Mouse (Mus musculus) adrenal gland, adult 18-20 months (tissue): ENCODE data around the gene Utp4. TPM values are rescaled to one million over a fixed set of nuclear protein-coding genes. Genes with fewer than 3 reads are reported as not detected.

Experiments used
- DNase-seq, 2 experiments: peaks; one replicate each; pipeline ENCODE4 v3.0.0; 2021 to 2022; ENCODE audit warnings: low spot score in 2 of 2
- total RNA-seq, 2 experiments: library from RNA; stranded (reverse); gene quantifications; 1 replicate in 1 of 2; 2 replicates in 1 of 2; pipeline ENCODE4 v1.2.3; 2021

Utp4 gene
- total RNA-seq, 2 experiments from 2014 or later = 48.9 to 50.9 TPM

GRCm38 (mm10) chr8:106936478-106937051 lies 43.1 kb downstream of the Utp4 start:
- peak; percentile 46 to 51 for DNase-seq

DNA sequence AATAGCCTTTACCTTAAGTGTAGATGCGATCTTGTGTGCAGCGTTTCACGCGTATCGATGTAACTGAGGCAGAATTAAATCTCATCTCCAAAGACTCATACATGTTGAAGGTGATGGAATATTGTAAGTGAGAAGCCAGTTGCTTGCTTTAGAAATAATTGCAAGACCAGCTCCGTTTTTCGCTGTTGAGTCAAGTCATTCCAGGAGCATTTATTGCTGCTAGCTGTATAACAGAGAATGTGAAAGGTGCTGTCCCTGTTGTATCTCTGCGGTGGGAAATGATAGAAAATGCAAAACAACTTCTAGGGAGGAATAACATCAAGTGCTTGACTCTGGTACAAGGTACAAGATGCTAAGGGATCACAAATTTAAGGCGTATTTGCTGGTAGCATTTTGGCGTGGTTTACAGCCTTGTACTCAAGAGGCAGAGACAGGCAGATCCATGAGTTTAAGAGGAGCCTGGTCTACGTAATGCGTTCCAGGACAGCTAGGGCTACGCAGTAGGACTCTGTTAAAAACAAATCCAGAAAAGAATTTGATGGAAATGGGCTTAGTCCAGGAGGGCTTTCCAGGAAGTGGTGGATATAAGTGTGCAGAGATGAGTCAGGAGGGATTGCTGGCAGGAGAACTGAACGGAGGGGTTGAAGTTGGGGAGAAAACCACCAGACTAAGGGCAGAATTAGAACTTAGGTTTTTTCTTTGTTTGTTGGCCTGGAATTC lies 43.8 kb downstream of the Utp4 start:
- DNase-seq = no peak

GRCm38 (mm10) chr8:106941806-106942205 lies 48.4 kb downstream of the Utp4 start:
- no peak for DNase-seq

GRCm38 (mm10) chr8:106943874-106944418 lies 50.5 kb downstream of the Utp4 start:
- DNase-seq = no peak

DNA sequence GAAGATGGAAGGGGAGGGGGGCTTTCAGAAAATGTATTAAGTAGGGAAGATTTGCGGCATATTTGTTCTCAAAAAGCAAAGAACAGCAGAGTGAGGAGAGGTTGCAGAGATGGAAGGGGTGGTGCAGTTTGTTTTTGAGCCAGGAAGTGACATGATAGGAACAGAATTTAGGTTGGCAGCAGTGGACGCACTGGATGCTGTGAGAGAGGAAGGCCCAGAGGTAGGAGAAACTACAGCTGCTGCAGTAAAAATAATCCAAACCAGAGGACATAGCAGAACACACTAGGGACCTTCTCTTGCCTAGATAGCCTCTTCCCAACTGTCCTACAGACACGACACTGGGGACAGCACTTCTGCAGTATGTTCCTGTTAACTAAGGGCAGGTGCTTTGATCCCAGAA lies 51.3 kb downstream of the Utp4 start:
- DNase-seq = no peak

DNA sequence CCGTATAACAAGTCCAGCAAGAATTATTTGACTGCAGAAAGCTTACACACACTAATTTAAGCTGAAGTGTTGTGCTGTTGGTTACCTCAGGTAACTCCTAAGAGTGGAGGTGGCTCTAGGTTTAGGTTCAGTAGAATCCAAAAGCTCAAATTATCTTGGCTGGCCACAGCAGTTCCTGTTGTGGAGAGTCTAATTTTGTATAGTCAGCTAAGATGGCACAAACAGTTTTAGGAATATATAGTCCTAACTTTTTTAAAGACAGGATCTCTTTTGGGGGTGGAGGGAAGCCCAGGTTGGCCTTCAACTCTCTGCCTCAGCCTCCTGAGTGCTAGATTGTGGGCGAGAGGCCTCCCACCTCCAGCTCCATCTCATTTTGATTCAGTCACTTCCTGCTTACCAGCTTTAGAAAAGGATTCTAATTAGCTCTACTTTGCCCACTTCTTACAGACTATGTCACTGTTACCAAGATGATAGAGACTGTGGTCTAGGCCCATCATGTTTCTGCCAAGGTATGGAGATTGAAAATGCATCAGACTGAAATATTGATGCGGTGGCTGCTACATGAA lies 55.3 kb downstream of the Utp4 start:
- DNase-seq = no peak

GRCm38 (mm10) chr8:106951707-106952106 lies 58.3 kb downstream of the Utp4 start:
- no peak for DNase-seq

DNA sequence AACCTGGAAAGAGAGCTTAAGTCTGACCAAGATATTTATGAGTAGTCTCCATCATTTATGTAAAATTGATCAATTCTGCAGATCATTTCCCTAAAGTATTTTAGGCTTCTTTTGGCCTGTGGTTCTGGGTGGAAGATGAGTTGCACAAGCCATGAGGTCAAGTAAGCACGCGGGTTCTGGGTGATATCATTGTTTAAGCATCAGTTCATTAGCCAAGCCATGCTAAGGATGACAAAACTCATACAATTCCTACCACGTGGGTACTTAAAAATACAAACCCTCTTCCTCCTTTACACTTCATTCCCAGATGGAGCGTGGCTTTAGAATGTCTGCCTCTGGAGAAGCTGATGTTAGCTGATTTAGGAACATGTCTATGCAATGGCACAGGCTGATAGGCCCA lies 60.1 kb downstream of the Utp4 start:
- no peak for DNase-seq

DNA sequence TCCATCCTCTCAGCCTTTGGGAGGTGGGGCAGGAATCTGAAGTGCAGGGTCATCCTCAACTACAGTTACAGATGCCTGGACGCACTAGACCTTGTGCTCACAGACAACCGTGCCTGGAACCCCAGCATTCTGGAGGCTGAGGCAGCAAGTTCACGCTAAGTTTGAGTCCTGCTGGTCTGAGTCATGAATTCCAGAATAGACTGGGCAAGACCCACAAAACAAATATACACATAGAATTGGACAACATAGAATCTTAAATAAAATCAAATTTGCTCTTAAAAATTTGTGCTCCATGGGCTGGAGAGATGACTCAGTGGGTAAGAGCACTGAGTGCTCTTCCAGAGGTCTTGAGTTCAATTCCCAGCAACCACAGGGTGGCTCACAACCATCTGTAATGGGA lies 63.6 kb downstream of the Utp4 start:
- DNase-seq = no peak

DNA sequence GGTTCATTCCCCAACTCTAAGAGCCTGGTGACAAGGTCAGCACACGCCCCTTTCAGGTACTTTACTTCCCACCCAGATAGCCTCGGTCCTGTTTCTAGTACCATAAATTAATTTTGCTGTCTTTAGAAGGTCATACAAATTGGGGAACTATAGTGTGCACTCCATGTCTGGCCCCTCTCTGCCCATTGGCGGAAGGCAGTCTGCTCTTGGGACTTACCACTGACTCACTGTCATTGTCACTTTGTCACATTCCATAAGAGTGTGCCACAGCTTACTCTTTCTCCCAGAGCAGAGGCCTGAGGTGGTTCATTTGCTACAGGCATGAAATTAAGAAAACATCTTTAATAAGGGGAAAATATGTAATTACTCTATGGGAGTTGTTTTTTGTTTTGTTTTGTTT lies 64.8 kb downstream of the Utp4 start:
- DNase-seq = no peak

- DNase-seq = no peak
Observed at GRCm38 (mm10) chr8:106959626-106960025, 66.2 kb downstream of the Utp4 start.

DNA sequence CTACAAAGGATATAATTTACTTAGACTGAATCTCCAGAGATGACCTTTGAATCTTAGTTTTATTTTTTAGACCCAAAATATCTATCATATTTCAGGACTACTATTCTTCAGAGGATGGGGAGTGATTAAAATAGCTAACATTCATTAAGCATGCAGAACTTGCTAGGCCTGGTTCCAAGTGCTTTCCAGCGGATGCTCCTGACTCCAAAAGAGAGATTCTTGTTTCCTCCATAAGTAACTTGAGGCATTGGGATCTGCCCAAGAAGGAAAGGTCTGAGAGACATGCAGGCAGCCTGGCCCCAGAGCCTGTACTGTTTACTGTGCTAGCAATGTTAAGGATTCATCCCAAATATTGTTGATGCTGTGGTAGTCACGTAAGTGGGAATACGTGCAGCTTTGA lies 68.9 kb downstream of the Utp4 start:
- no peak for DNase-seq

DNA sequence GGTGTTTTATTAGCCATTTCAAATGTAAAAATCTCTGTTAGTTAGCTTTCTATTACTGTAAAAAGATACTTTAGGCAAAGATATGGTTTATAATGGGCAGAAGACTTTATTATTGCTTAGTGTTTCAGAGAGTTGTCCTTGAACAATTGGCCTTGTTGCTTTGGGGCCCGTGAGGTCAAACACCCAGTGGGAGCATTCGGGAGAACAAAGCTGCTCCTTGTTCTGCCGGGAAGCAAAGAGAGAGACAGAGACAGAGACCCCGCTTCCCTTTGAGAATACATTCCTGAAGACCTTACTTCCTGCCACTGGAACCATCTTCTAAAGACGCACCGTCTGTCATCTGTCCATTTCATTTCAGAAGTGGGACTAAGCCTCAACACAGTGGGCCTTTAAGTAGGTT lies 69.9 kb downstream of the Utp4 start:
- DNase-seq = no peak

GRCm38 (mm10) chr8:106964573-106964972 lies 71.1 kb downstream of the Utp4 start:
- DNase-seq = no peak

GRCm38 (mm10) chr8:106969964-106970363 lies 76.5 kb downstream of the Utp4 start:
- DNase-seq = no peak

DNA sequence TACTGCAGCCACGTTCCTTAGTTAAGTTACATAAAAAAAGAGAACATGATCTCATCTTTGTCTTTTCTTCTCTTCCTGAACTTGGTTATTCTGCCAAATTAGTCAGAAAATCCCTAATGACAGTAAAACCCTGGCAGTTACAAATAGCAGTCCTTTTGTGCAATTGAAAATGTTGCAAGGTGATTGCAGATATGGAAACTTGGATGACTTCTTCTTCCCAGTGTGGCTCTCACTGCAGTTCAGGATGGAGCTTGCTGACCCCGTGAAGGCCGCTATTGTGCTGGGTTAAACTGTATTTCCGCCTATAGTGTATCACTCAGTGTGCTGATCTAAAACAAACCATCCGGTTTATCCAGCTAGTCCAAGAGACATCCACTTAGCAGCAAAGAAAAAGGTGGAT lies 78.5 kb downstream of the Utp4 start:
- DNase-seq = no peak

Other genes with a start within 250 kb of the Utp4 start
- gene Tango6, start 210.6 kb upstream of the Utp4 start, total RNA-seq = 1 to 10 TPM; 7.1 to 8.4 TPM
- under 1 TPM; 0.26 to 0.33 TPM for gene Has3, start 23.4 kb upstream of the Utp4 start, total RNA-seq
- gene Sntb2, start 42.1 kb downstream of the Utp4 start, total RNA-seq = 10 to 100 TPM; 16.9 to 20.9 TPM
- gene Vps4a, start 137.6 kb downstream of the Utp4 start, total RNA-seq = 10 to 100 TPM; 77.8 to 82.3 TPM
- 10 to 100 TPM; 41.8 to 53.9 TPM for gene Pdf, start 155.0 kb downstream of the Utp4 start, total RNA-seq
- 10 to 100 TPM; 33.2 to 35.3 TPM for gene Cog8, start 163.1 kb downstream of the Utp4 start, total RNA-seq
- 10 to 100 TPM; 47.5 to 54.1 TPM for gene Nip7, start 163.2 kb downstream of the Utp4 start, total RNA-seq
- gene Tmed6, start 172.0 kb downstream of the Utp4 start, total RNA-seq = not detected
- 10 to 100 TPM; 20.5 to 22.6 TPM for gene Terf2, start 202.9 kb downstream of the Utp4 start, total RNA-seq